Mouse (Mus musculus) CD4-positive helper T cell, adult 2 months (primary cell): ENCODE data around the gene Ppp1r16b.

Source experiments
- DNase-seq: peaks from one replicate; pipeline ENCODE4 v3.0.0-alpha.2; 2012; ENCODE audit warnings: low read depth, missing footprints, low spot score

The Ppp1r16b gene

GRCm38 (mm10) chr2:158767742-158768339, 102.6 kb downstream of the Ppp1r16b start, which contains the start of gene Fam83d:
TSS of gene Fam83d (plus strand) at chr2:158768093.
- DNase-seq, result peak; percentile 95

DNA sequence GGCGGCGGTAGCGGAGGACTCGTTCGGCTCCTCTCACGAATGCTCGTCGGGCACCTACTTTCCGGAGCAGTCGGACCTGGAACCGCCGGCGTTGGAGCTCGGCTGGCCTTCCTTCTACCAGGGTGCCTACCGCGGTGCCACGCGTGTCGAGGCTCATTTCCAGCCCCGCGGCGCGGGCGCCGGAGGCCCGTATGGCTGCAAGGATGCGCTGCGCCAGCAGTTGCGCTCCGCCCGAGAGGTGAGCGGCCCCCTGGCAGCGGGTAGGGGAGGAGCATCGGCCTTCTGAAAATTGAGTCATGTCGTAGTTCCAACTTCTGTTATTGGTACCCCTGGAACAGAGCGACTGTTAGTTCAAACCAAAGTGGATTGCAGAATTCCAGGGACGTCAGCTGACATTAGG, 103.2 kb downstream of the Ppp1r16b start:
- DNase-seq, result peak; percentile 72

GRCm38 (mm10) chr2:158768771-158769170, 103.6 kb downstream of the Ppp1r16b start:
- no peak for DNase-seq

GRCm38 (mm10) chr2:158770126-158770757, 105.0 kb downstream of the Ppp1r16b start:
- no peak for DNase-seq

GRCm38 (mm10) chr2:158771066-158771763, 106.0 kb downstream of the Ppp1r16b start:
- DNase-seq, result peak; percentile 51

GRCm38 (mm10) chr2:158772808-158773207, 107.6 kb downstream of the Ppp1r16b start:
- no peak for DNase-seq

DNA sequence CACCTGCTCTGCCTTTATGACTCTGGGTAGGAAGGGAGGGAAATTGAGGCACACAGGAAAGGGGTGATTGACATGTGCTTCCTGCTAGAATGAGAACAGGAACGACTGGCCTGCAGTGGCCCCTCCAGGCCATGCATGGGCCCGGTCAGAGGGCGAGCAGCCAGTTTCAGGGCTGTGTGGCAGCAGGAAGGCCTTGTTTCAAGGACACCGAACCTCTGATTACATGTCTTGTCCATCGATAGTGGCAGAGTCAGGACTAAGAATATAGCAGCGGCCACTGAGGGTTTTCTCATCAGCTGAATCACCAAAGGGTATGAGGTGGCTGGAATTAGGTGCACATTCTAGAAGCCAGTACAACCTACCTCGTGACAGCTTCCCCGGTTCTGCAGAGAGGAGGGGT, 109.7 kb downstream of the Ppp1r16b start:
- no peak for DNase-seq

- DNase-seq, result no peak
These were observed 111.5 kb downstream of the Ppp1r16b start for GRCm38 (mm10) chr2:158776716-158777115.

DNA sequence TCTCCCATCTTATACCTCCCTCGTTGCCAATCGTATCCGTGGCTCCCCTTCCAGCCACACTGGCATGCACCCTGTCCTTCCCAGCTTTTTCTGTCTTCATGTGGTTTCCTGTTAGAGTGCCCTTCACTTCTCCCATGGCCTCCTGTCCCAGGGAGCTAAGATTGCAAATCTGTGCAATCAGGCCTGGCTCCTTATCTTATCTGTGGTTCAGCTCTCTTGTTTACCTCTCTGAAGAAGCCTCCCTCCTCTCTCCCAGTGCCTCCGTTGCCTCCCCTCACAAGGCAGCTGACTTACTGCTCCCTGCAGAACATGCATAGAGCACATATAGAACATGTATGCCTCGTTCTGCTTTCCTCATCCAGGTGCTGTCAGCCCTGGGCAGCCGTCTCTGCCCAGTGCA, 112.3 kb downstream of the Ppp1r16b start:
- DNase-seq, result peak; percentile 22

GRCm38 (mm10) chr2:158778349-158778748, 113.2 kb downstream of the Ppp1r16b start:
- DNase-seq, result no peak

GRCm38 (mm10) chr2:158781126-158781525, 115.9 kb downstream of the Ppp1r16b start:
- no peak for DNase-seq

GRCm38 (mm10) chr2:158786927-158787795, 122.0 kb downstream of the Ppp1r16b start:
- DNase-seq, result no peak

- DNase-seq, result peak; percentile 97
These were observed 129.4 kb downstream of the Ppp1r16b start, which contains the start of gene Dhx35 for GRCm38 (mm10) chr2:158794494-158795004. TSS of gene Dhx35 (plus strand) at chr2:158794807.

DNA sequence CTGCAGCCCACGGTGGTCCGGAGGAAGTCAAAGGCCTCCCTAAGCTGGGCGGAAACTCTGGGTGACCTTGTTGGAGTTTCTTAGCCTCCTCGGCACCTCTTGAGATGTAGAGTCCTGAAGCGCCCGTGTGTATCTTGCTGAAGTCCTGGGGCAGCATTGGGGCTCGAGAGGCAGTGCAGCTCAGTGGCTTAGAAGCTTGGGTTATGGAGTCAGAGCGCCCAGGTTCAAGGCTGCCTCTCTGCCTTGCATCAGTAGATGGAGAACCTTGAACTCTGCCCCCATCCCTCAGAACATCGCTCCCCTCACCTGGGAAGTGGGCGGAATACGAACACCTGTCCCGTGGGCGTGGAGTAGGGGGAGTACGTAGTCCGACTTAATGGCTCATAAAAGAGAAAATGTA, 129.8 kb downstream of the Ppp1r16b start:
- DNase-seq, result no peak

DNA sequence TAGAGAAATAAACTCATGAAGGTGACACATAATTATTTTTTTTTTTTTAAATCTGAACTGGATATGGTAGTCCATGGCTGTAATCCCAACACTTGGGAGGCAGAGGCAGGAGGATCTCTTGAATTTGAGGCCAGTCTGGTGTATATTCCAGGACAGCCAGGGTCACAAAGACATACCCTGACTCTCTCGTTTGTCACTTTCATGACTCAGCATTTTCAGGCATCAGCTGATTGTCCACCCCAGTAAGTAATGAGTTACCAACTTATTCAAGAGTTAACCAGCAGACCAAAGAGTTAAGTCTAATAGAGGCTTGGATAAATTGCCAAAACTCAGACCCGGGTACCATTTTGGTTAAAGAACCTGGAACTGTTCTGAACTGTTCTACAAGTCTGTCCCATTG, 130.7 kb downstream of the Ppp1r16b start:
- DNase-seq, result no peak

GRCm38 (mm10) chr2:158799328-158799727, 134.1 kb downstream of the Ppp1r16b start:
- DNase-seq, result no peak

- DNase-seq, result no peak
These were observed 135.6 kb downstream of the Ppp1r16b start for GRCm38 (mm10) chr2:158800788-158801187.

- DNase-seq, result no peak
These were observed 138.4 kb downstream of the Ppp1r16b start for GRCm38 (mm10) chr2:158803575-158803974.

DNA sequence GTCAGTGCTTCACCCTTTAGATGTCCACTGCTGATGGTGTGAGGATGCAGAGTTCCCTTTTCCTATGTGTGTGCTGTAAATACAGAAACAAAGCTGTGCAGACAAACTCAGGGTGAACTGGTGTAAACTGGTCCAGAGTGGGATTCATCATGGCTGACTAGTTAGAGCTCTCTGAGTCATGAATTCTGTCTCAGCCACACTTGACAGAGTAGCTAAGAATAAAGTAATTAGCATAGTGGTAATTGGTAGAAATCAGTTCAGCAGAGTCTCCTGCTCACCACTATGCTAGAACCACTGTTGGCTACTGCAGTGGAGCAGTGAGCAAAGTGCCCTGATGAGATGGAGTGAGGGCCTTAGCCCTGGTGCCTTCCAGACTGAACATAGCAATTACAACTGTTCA, 150.5 kb downstream of the Ppp1r16b start:
- no peak for DNase-seq
